In genomic region chr16:4448235-4448634, GRCm38 (mm10) we compare ENCODE assay signal across 8 mouse cellular contexts. TPM values are rescaled to one million over a fixed set of nuclear protein-coding genes. Genes with fewer than 3 reads are reported as not detected.
DNase-seq lines count a peak whose midpoint lies in the region; ATAC-seq lines count a peak whose summit lies in the region.

No protein-coding gene starts in this region.

- H3K27ac ChIP-seq in heart, embryonic 13.5 days (replicated peaks), result no peak overlapping the region

- WGBS in heart, embryonic 13.5 days, result 41% methylated on average over 9 of the region's 9 CpGs

- no peak for DNase-seq in heart, postnatal 36 days
- DNase-seq in embryo, embryonic 10.5 days (ENCODE audit: low spot score), result peak; percentile 11
- peak; percentile 65 for DNase-seq in kidney, postnatal 10 days
- peak; percentile 67 to 69 for DNase-seq in right cerebral cortex, adult 2 months (ENCODE audit: low spot score in 2 of 2)
- no peak for DNase-seq in c-Kit-positive CD71-positive TER-119-positive erythroid progenitor cells, embryonic 14.5 days (ENCODE audit: low spot score)
- DNase-seq in urinary bladder, postnatal 10 days (ENCODE audit: low spot score), result no peak

- no peak for ATAC-seq in heart, embryonic 13.5 days (ENCODE audit: extremely low read depth, insufficient number of reproducible peaks, low FRiP score, low TSS enrichment)
- no peak for ATAC-seq in CD4-positive, CD25-positive, alpha-beta regulatory T cell, adult 4 months

- intact Hi-C loops in heart, postnatal 36 days (cut with DNase I), result no loop called here

- peaks cover 3% of the 10 kb centered on the region; the same call in 1 of the 2 replicates for H3K4me1 ChIP-seq in heart, embryonic 13.5 days

- no peak overlapping the region for H3K9ac ChIP-seq in heart, embryonic 13.5 days

- H3K9me3 ChIP-seq in heart, embryonic 13.5 days, result no peaks in the 10 kb centered on the region

- 0 out of 2 replicates have a peak, but pooled peaks cover 7% of the 10 kb centered on the region for H3K27me3 ChIP-seq in heart, embryonic 13.5 days (replicated peaks)

- no peak overlapping the region for H3K4me3 ChIP-seq in heart, embryonic 13.5 days

- peak overlapping the region; percentile 18; the same call in 1 of the 2 replicates for H3K4me2 ChIP-seq in heart, embryonic 13.5 days

- no peaks in the 10 kb centered on the region for H3K36me3 ChIP-seq in heart, embryonic 13.5 days

RNA-seq across cellular contexts. Expression of gene Adcy9, which starts 27.9 kb away (rescaled TPM):
- polyA plus RNA-seq in heart, embryonic 13.5 days (2015; fragmentation: Nextera tagmentation; extraction: Ambion mirVana), result 0.96 and 0.98 TPM in 2 replicates
- 10 to 100 TPM; 25.5 to 25.7 TPM for total RNA-seq in heart, postnatal 36 days (2021)
- polyA plus RNA-seq in CD4-positive, CD25-positive, alpha-beta regulatory T cell, adult 4 months (2017; shearing (Covaris generic)), result under 1 TPM; 0.52 to 0.70 TPM

Comparison
In these comparisons a context has a peak if more than half of its experiments do, and no peak if none do; other contexts are left out.
1. DNase-seq: peak in embryo, embryonic 10.5 days (single experiment), kidney, postnatal 10 days (single experiment) and right cerebral cortex, adult 2 months (2 of 2); none in heart, postnatal 36 days (0 of 2), c-Kit-positive CD71-positive TER-119-positive erythroid progenitor cells, embryonic 14.5 days (single experiment) and urinary bladder, postnatal 10 days (single experiment).